Mouse (Mus musculus) kidney, adult 9 months (tissue): ENCODE data around the gene 6430531B16Rik.

Experiments
- DNase-seq: peaks from one replicate; pipeline ENCODE4 v3.0.0; 2022

Gene 6430531B16Rik

DNA sequence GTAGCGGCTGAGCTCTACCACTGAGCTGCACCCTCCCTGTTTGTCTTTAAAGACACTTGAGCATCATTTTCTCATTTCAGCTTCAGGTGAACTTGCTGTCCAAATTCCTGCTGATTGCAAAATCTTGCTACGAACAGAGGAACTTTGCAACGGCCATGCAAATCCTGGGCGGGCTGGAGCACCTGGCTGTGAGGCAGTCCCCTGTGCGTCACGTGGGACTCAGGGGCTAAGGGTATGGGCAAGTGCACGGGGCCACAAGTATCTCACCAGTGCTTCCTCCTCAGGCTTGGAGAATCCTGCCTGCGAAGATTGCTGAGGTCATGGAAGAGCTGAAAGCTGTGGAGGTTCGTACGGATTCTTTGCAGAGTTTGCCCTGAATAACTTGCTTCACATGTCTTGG, 41.9 kb downstream of the 6430531B16Rik start:
- no peak for DNase-seq

DNA sequence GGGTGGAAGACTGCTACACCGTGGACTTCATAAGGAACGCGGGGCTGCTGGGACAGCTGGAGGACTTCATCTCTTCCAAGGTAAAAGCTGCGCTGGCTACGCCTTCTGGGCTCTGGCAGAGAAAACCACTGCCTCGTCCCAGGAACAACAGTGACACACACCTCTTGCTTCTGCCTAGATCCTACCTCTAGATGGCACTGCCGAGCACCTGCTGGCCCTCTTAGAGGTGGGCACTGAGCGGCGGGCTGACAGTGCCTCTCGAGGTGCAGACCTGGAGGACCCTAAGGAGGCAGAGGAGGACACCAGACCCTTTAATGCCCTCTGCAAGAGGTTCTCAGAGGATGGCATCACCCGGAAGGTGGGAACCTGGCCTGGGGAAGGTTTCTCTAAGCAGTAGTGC, 47.8 kb downstream of the 6430531B16Rik start:
- peak; percentile 17 for DNase-seq
